Mouse (Mus musculus): ENCODE measurements around the gene Lsm12. TPM values are rescaled to one million over a fixed set of nuclear protein-coding genes. Genes with fewer than 3 reads are reported as not detected.

Gene Lsm12
- 10 to 100 TPM; 53.5 to 61.6 (median 58.8) TPM for total RNA-seq (2022)

- DNase-seq (ENCODE audit: low spot score in 2 of 2), result peak; percentile 83 to 86
These were observed at the start of gene Lsm12 for GRCm38 (mm10) chr11:102184646-102185495. TSS of gene Lsm12 (minus strand) at chr11:102185296.

GRCm38 (mm10) chr11:102230006-102230741 is 45.1 kb upstream of the Lsm12 start, which contains the start of gene Hdac5:
TSS of gene Hdac5 (minus strand) at chr11:102230166.
- DNase-seq (ENCODE audit: low spot score in 2 of 2), result peak; percentile 97

- no peak for DNase-seq (ENCODE audit: low spot score in 2 of 2)
These were observed 44.3 kb upstream of the Lsm12 start for GRCm38 (mm10) chr11:102229331-102229953.

- no peak for DNase-seq (ENCODE audit: low spot score in 2 of 2)
These were observed 43.7 kb upstream of the Lsm12 start for GRCm38 (mm10) chr11:102228646-102229268.

GRCm38 (mm10) chr11:102228191-102228545 is 43.1 kb upstream of the Lsm12 start:
- DNase-seq (ENCODE audit: low spot score in 2 of 2), result no peak

GRCm38 (mm10) chr11:102227270-102228190 is 42.4 kb upstream of the Lsm12 start:
- no peak for DNase-seq (ENCODE audit: low spot score in 2 of 2)

GRCm38 (mm10) chr11:102226067-102226978 is 41.2 kb upstream of the Lsm12 start:
- no peak for DNase-seq (ENCODE audit: low spot score in 2 of 2)

- no peak for DNase-seq (ENCODE audit: low spot score in 2 of 2)
These were observed 40.1 kb upstream of the Lsm12 start for GRCm38 (mm10) chr11:102225221-102225620.

GRCm38 (mm10) chr11:102224686-102225085 is 39.6 kb upstream of the Lsm12 start:
- no peak for DNase-seq (ENCODE audit: low spot score in 2 of 2)

GRCm38 (mm10) chr11:102223166-102223565 is 38.1 kb upstream of the Lsm12 start:
- no peak for DNase-seq (ENCODE audit: low spot score in 2 of 2)

GRCm38 (mm10) chr11:102221954-102222351 is 36.9 kb upstream of the Lsm12 start:
- no peak for DNase-seq (ENCODE audit: low spot score in 2 of 2)

GRCm38 (mm10) chr11:102221243-102221953 is 36.3 kb upstream of the Lsm12 start:
- DNase-seq (ENCODE audit: low spot score in 2 of 2), result no peak

GRCm38 (mm10) chr11:102220451-102220850 is 35.4 kb upstream of the Lsm12 start:
- no peak for DNase-seq (ENCODE audit: low spot score in 2 of 2)

- DNase-seq (ENCODE audit: low spot score in 2 of 2), result no peak
These were observed 34.9 kb upstream of the Lsm12 start for GRCm38 (mm10) chr11:102219994-102220346.

- no peak for DNase-seq (ENCODE audit: low spot score in 2 of 2)
These were observed 34.3 kb upstream of the Lsm12 start for GRCm38 (mm10) chr11:102219247-102219993.

GRCm38 (mm10) chr11:102218783-102219182 is 33.7 kb upstream of the Lsm12 start:
- peak; percentile 95 for DNase-seq (ENCODE audit: low spot score in 2 of 2)

GRCm38 (mm10) chr11:102217876-102218430 is 32.9 kb upstream of the Lsm12 start:
- peak in 1 of 2 experiments; percentile 11 for DNase-seq (ENCODE audit: low spot score in 2 of 2)

- DNase-seq (ENCODE audit: low spot score in 2 of 2), result no peak
These were observed 32.3 kb upstream of the Lsm12 start for GRCm38 (mm10) chr11:102217396-102217795.
